Mouse (Mus musculus) cortical plate, adult 2 months (tissue): ENCODE results near the gene Bmp2k.

Source experiments
- CTCF ChIP-seq: fragments of 200-500 bp; IDR thresholded peaks from 2 replicates; pipeline ENCODE4 v1.5.1; 2011; ENCODE audit warnings: mild to moderate bottlenecking, control low read depth, low read length; ENCODE audit not compliant: insufficient read depth; ENCODE audit errors: extremely low read depth
- POLR2A ChIP-seq: fragments of 200-500 bp; IDR thresholded peaks from 2 replicates; pipeline ENCODE4 v1.6.1; 2011; ENCODE audit warnings: mild to moderate bottlenecking, low read length, control low read depth; ENCODE audit not compliant: insufficient read depth; ENCODE audit errors: extremely low read depth

GRCm38 (mm10) chr5:96949839-96950666 lies 47.4 kb upstream of the Bmp2k start:
- TF ChIP-seq CTCF (no peak), POLR2A (no peak)
